Comparison of ENCODE assay signal across 7 mouse cellular contexts in genomic region chr12:86816702-86817610, GRCm38 (mm10).
DNase-seq lines count a peak whose midpoint lies in the region; ATAC-seq lines count a peak whose summit lies in the region.

No protein-coding gene starts in this region.

- H3K9me3 ChIP-seq in intestine, embryonic 15.5 days, result no peaks in the 10 kb centered on the region

- no peak for ATAC-seq in intestine, embryonic 15.5 days

- DNase-seq in adrenal gland, adult (ENCODE audit: inconsistent age in 2 of 2, low spot score in 1 of 2), result peak; percentile 93 to 97
- peak; percentile 95 to 96 for DNase-seq in cerebellum, adult 18-20 months
- peak; percentile 71 for DNase-seq in gastrocnemius, postnatal 14 days
- peak; percentile 80 for DNase-seq in lung, postnatal 10 days
- no peak for DNase-seq in urinary bladder, adult 2 months (ENCODE audit: low spot score)
- DNase-seq in right cerebral cortex, adult 2 months (ENCODE audit: low spot score in 2 of 2), result no peak

- intact Hi-C loops in gastrocnemius, postnatal 14 days (cut with DNase I; ENCODE audit: low total_unique reads), result no loop called here

- peaks cover 16% of the 10 kb centered on the region for H3K4me1 ChIP-seq in intestine, embryonic 15.5 days (replicated peaks)

- no peak overlapping the region for H3K4me3 ChIP-seq in intestine, embryonic 15.5 days (replicated peaks)

- no peaks in the 10 kb centered on the region for H3K27me3 ChIP-seq in intestine, embryonic 15.5 days (replicated peaks)

- 59% methylated on average over 11 of the region's 11 CpGs for WGBS in intestine, embryonic 15.5 days

- no peak overlapping the region for H3K9ac ChIP-seq in intestine, embryonic 15.5 days

- no peaks in the 10 kb centered on the region for H3K36me3 ChIP-seq in intestine, embryonic 15.5 days

- peak overlapping the region; percentile 28; the same call in 1 of the 2 replicates for H3K27ac ChIP-seq in intestine, embryonic 15.5 days

- no peak overlapping the region for H3K4me2 ChIP-seq in intestine, embryonic 15.5 days (replicated peaks)

Comparison
In these comparisons a context has a peak if more than half of its experiments do, and no peak if none do; other contexts are left out.
1. DNase-seq: peak in adrenal gland, adult (2 of 2), cerebellum, adult 18-20 months (2 of 2), gastrocnemius, postnatal 14 days (single experiment) and lung, postnatal 10 days (single experiment); none in urinary bladder, adult 2 months (single experiment) and right cerebral cortex, adult 2 months (0 of 2).